8 mouse cellular contexts compared by ENCODE assay signal in genomic region chr7:100302316-100302715, GRCm38 (mm10). TPM values are rescaled to one million over a fixed set of nuclear protein-coding genes. Genes with fewer than 3 reads are reported as not detected.
DNase-seq lines count a peak whose midpoint lies in the region; ATAC-seq lines count a peak whose summit lies in the region.

No protein-coding gene starts in this region.

- no peaks in the 10 kb centered on the region for H3K9me3 ChIP-seq in forebrain, embryonic 11.5 days (ENCODE audit: control insufficient read depth, low read length)
- H3K9me3 ChIP-seq in forebrain, embryonic 10.5 days, result no peaks in the 10 kb centered on the region
- no peaks in the 10 kb centered on the region for H3K9me3 ChIP-seq in heart, embryonic 11.5 days (replicated peaks; ENCODE audit: control insufficient read depth, low read length)

- no peaks in the 10 kb centered on the region for H3K4me1 ChIP-seq in forebrain, embryonic 11.5 days (replicated peaks; ENCODE audit: control insufficient read depth, insufficient read depth, low read length)
- H3K4me1 ChIP-seq in forebrain, embryonic 10.5 days, result peaks cover 15% of the 10 kb centered on the region
- peaks cover 24% of the 10 kb centered on the region for H3K4me1 ChIP-seq in heart, embryonic 11.5 days (ENCODE audit: control insufficient read depth, insufficient read depth, low read length)

- no peak overlapping the region for H3K27ac ChIP-seq in forebrain, embryonic 11.5 days (ENCODE audit: low read depth, low read length)
- H3K27ac ChIP-seq in forebrain, embryonic 10.5 days, result no peak overlapping the region
- peak overlapping the region; percentile 63 for H3K27ac ChIP-seq in heart, embryonic 11.5 days (ENCODE audit: low read depth, low read length)

- no peak overlapping the region for H3K4me3 ChIP-seq in forebrain, embryonic 11.5 days (ENCODE audit: low read depth, low read length)
- no peak overlapping the region for H3K4me3 ChIP-seq in forebrain, embryonic 10.5 days
- H3K4me3 ChIP-seq in heart, embryonic 11.5 days (ENCODE audit: low read depth, low read length), result no peak overlapping the region

- no peak overlapping the region for H3K9ac ChIP-seq in forebrain, embryonic 11.5 days (ENCODE audit: low read length)
- H3K9ac ChIP-seq in heart, embryonic 11.5 days (ENCODE audit: low read depth, low read length), result no peak overlapping the region

- DNase-seq in forebrain, embryonic 11.5 days (ENCODE audit: low spot score), result peak; percentile 14
- no peak for DNase-seq in forebrain, embryonic 10.5 days (ENCODE audit: extremely low spot score, low spot score)
- DNase-seq in adrenal gland, postnatal 14 days, result peak; percentile 69
- DNase-seq in left cerebral cortex, adult 9 months (ENCODE audit: low spot score in 2 of 2), result peak; percentile 48 to 78
- DNase-seq in right cerebral cortex, postnatal 36 days (ENCODE audit: low spot score in 2 of 2), result peak; percentile 66 to 81
- DNase-seq in cerebellum, adult 9-10 months, result no peak

- WGBS in forebrain, embryonic 11.5 days, result 81% methylated on average over 4 of the region's 4 CpGs
- 84% methylated on average over 4 of the region's 4 CpGs for WGBS in forebrain, embryonic 10.5 days
- WGBS in heart, embryonic 11.5 days (ENCODE audit: insufficient replicate concordance), result 36% methylated on average over 4 of the region's 4 CpGs

- H3K4me2 ChIP-seq in forebrain, embryonic 11.5 days (ENCODE audit: low read depth, low read length, severe bottlenecking), result no peak overlapping the region
- no peak overlapping the region for H3K4me2 ChIP-seq in heart, embryonic 11.5 days

- H3K27me3 ChIP-seq in forebrain, embryonic 11.5 days (ENCODE audit: control insufficient read depth, insufficient read depth, low read length), result no peaks in the 10 kb centered on the region
- H3K27me3 ChIP-seq in forebrain, embryonic 10.5 days (ENCODE audit: poor library complexity, severe bottlenecking), result no peaks in the 10 kb centered on the region
- no peaks in the 10 kb centered on the region for H3K27me3 ChIP-seq in heart, embryonic 11.5 days (ENCODE audit: control insufficient read depth, insufficient read depth, low read length)

- ATAC-seq in forebrain, embryonic 11.5 days (replicated peaks; ENCODE audit: low FRiP score), result no peak
- no peak for ATAC-seq in heart, embryonic 11.5 days (replicated peaks; ENCODE audit: insufficient number of reproducible peaks, low FRiP score, low TSS enrichment)
- no peak for ATAC-seq in CD4-positive, CD25-positive, alpha-beta regulatory T cell, adult 4 months

- H3K36me3 ChIP-seq in forebrain, embryonic 11.5 days (ENCODE audit: control insufficient read depth, insufficient read depth, low read length), result no peaks in the 10 kb centered on the region
- H3K36me3 ChIP-seq in forebrain, embryonic 10.5 days (replicated peaks), result no peaks in the 10 kb centered on the region
- H3K36me3 ChIP-seq in heart, embryonic 11.5 days (ENCODE audit: control insufficient read depth, insufficient read depth, low read length), result no peaks in the 10 kb centered on the region

RNA-seq across cellular contexts. Expression of gene P4ha3, which starts 17.0 kb away (rescaled TPM):
- 5.6 and 6.8 TPM in 2 replicates for polyA plus RNA-seq in forebrain, embryonic 11.5 days (2014; fragmentation: Nextera tagmentation; extraction: Ambion mirVana)
- polyA plus RNA-seq in forebrain, embryonic 10.5 days (2016; fragmentation: Nextera tagmentation; extraction: Ambion mirVana), result 0.27 and 0.81 TPM in 2 replicates
- 1.4 and 1.8 TPM in 2 replicates for total RNA-seq in adrenal gland, postnatal 14 days (2021)
- 16.2 and 17.5 TPM in 2 replicates for polyA plus RNA-seq in heart, embryonic 11.5 days (2014; fragmentation: Nextera tagmentation; extraction: Ambion mirVana)
- not detected for polyA plus RNA-seq in CD4-positive, CD25-positive, alpha-beta regulatory T cell, adult 4 months (2017; shearing (Covaris generic))

Comparison
In these comparisons a context has a peak if more than half of its experiments do, and no peak if none do; other contexts are left out.
1. DNase-seq: peak in forebrain, embryonic 11.5 days (single experiment), adrenal gland, postnatal 14 days (single experiment), left cerebral cortex, adult 9 months (2 of 2) and right cerebral cortex, postnatal 36 days (2 of 2); none in forebrain, embryonic 10.5 days (single experiment) and cerebellum, adult 9-10 months (single experiment).